Mouse (Mus musculus) liver, embryonic 16.5 days (tissue): ENCODE data around the gene Borcs6. TPM values are rescaled to one million over a fixed set of nuclear protein-coding genes. Genes with fewer than 3 reads are reported as not detected.
"Not testable (repeated sequence)": the region's sequence is repeated elsewhere in the genome, so short reads cannot be mapped to it uniquely, and the experiment has no call there.

ENCODE experiments used
- ATAC-seq: fragments of 200-750 bp; cut with Nextera tagmentation; 2 replicates; pipeline ENCODE4 v1.8.0; 2017; ENCODE audit warnings: low read depth, mild to moderate bottlenecking, moderate number of reproducible peaks, moderate library complexity
- H3K27ac ChIP-seq: fragments of 300-500 bp; sonication (generic); 2 replicates; pipeline ENCODE4 v1.5.1; 2014; ENCODE audit warnings: mild to moderate bottlenecking, low read length
- H3K27me3 ChIP-seq: fragments of 300-500 bp; sonication (generic); 2 replicates; pipeline ENCODE4 v1.6.1; 2014; ENCODE audit warnings: low read depth, low read length, mixed read lengths; ENCODE audit not compliant: control insufficient read depth, insufficient read depth
- H3K36me3 ChIP-seq: fragments of 300-500 bp; sonication (generic); 2 replicates; pipeline ENCODE4 v1.6.1; 2014; ENCODE audit warnings: mild to moderate bottlenecking; ENCODE audit not compliant: control insufficient read depth, insufficient read depth
- H3K4me1 ChIP-seq: fragments of 300-500 bp; sonication (generic); 2 replicates; pipeline ENCODE4 v1.6.1; 2014; ENCODE audit warnings: low read depth, low read length, mixed read lengths; ENCODE audit not compliant: control insufficient read depth
- H3K4me2 ChIP-seq: fragments of 300-500 bp; sonication (generic); 2 replicates; pipeline ENCODE4 v1.6.1; 2014; ENCODE audit warnings: low read depth, low read length, mixed read lengths
- H3K4me3 ChIP-seq: fragments of 300-500 bp; sonication (generic); 2 replicates; pipeline ENCODE4 v1.5.1; 2014; ENCODE audit warnings: low read depth, mild to moderate bottlenecking, low read length
- H3K9ac ChIP-seq: fragments of 300-500 bp; sonication (generic); 2 replicates; pipeline ENCODE4 v1.6.1; 2014; ENCODE audit warnings: low read depth, low read length
- H3K9me3 ChIP-seq: fragments of 300-500 bp; sonication (generic); replicated peaks from 2 replicates; pipeline ENCODE4 v1.6.1; 2016; ENCODE audit warnings: low read length; ENCODE audit not compliant: control insufficient read depth
- WGBS: fragments of 180-500 bp; shearing (Covaris S2); extraction: QIAGEN DNeasy Blood & Tissue Kit; methylation state at CpG from one replicate; pipeline ENCODE4 v1.1.7; 2014; ENCODE audit not compliant: insufficient replicate concordance; 5-methylcytosine and 5-hydroxymethylcytosine counted together
- polyA plus RNA-seq: library from polyadenylated mRNA; unstranded; fragments of >200 nt; fragmentation: Nextera tagmentation; extraction: Ambion mirVana; gene quantifications from 2 replicates; pipeline ENCODE4 v1.2.1, GENCODE M21; 2015

Borcs6 gene
- polyA plus RNA-seq, 1 experiment from 2014 or later = 3.6 TPM

GRCm38 (mm10) chr11:69088103-69088855 is 28.8 kb downstream of the Borcs6 start, which contains the start of gene Vamp2:
Gene Vamp2, plus strand, starts transcription at chr11:69088490.
- peak within 1 kb of the TSS; percentile 100 for H3K4me3 ChIP-seq
- no peaks in the 10 kb centered on the region for H3K9me3 ChIP-seq
- peak within 1 kb of the TSS; percentile 97 for H3K4me2 ChIP-seq
- peak within 1 kb of the TSS; percentile 100 for H3K9ac ChIP-seq
- under 1% methylated on average over 61 of the region's 67 CpGs for WGBS
- peak within 1 kb of the TSS; percentile 95 for H3K27ac ChIP-seq
- peak; percentile 74 for ATAC-seq
- H3K4me1 ChIP-seq = peaks cover 35% of the 10 kb centered on the region
- H3K27me3 ChIP-seq = no peaks in the 10 kb centered on the region
- peaks cover 10% of the 10 kb centered on the region for H3K36me3 ChIP-seq

GRCm38 (mm10) chr11:69088856-69089615 is 29.5 kb downstream of the Borcs6 start:
- Histone ChIP-seq H3K27ac (peak overlapping the region; percentile 95), H3K4me1 (peaks cover 35% of the 10 kb centered on the region), H3K4me3 (peak overlapping the region; percentile 100), H3K9me3 (no peaks in the 10 kb centered on the region), H3K36me3 (peaks cover 10% of the 10 kb centered on the region), H3K9ac (peak overlapping the region; percentile 100), H3K27me3 (no peaks in the 10 kb centered on the region), H3K4me2 (peak overlapping the region; percentile 97)
- 4% methylated on average over 25 of the region's 25 CpGs for WGBS
- ATAC-seq = peak; percentile 82

- Histone ChIP-seq H3K27ac (peak overlapping the region; percentile 95), H3K36me3 (peaks cover 10% of the 10 kb centered on the region), H3K4me1 (peaks cover 39% of the 10 kb centered on the region), H3K9me3 (no peaks in the 10 kb centered on the region), H3K4me2 (peak overlapping the region; percentile 97), H3K27me3 (no peaks in the 10 kb centered on the region), H3K4me3 (peak overlapping the region; percentile 100), H3K9ac (peak overlapping the region; percentile 100)
- ATAC-seq = no peak
- WGBS = 80% methylated on average over 12 of the region's 12 CpGs
Measured at GRCm38 (mm10) chr11:69089616-69090290, 30.2 kb downstream of the Borcs6 start.

- Histone ChIP-seq H3K4me2 (no peak overlapping the region), H3K9me3 (no peaks in the 10 kb centered on the region), H3K4me1 (peaks cover 42% of the 10 kb centered on the region), H3K4me3 (no peak overlapping the region), H3K27ac (no peak overlapping the region), H3K9ac (peak overlapping the region; percentile 100; the same call in 1 of the 2 replicates), H3K27me3 (no peaks in the 10 kb centered on the region), H3K36me3 (peaks cover 10% of the 10 kb centered on the region)
- WGBS = 64% methylated on average over 6 of the region's 6 CpGs
- ATAC-seq = no peak
Measured at GRCm38 (mm10) chr11:69090367-69090766, 30.9 kb downstream of the Borcs6 start.

GRCm38 (mm10) chr11:69091566-69092385 is 32.3 kb downstream of the Borcs6 start:
- no peak overlapping the region for H3K4me2 ChIP-seq
- no peak overlapping the region for H3K9ac ChIP-seq
- peaks cover 10% of the 10 kb centered on the region for H3K36me3 ChIP-seq
- no peaks in the 10 kb centered on the region for H3K27me3 ChIP-seq
- WGBS = 56% methylated on average over 7 of the region's 7 CpGs
- no peak for ATAC-seq
- no peak overlapping the region for H3K4me3 ChIP-seq
- no peak overlapping the region for H3K27ac ChIP-seq
- H3K9me3 ChIP-seq = no peaks in the 10 kb centered on the region
- H3K4me1 ChIP-seq = peaks cover 55% of the 10 kb centered on the region

- no peak for ATAC-seq
- no peak overlapping the region for H3K4me3 ChIP-seq
- no peaks in the 10 kb centered on the region for H3K9me3 ChIP-seq
- no peaks in the 10 kb centered on the region for H3K27me3 ChIP-seq
- no peak overlapping the region for H3K27ac ChIP-seq
- WGBS = 1% methylated on average over 3 of the region's 3 CpGs
- H3K4me2 ChIP-seq = no peak overlapping the region
- H3K36me3 ChIP-seq = peaks cover 10% of the 10 kb centered on the region
- H3K4me1 ChIP-seq = peaks cover 60% of the 10 kb centered on the region
- H3K9ac ChIP-seq = no peak overlapping the region
Measured at GRCm38 (mm10) chr11:69092386-69092751, 32.9 kb downstream of the Borcs6 start.

GRCm38 (mm10) chr11:69092871-69093270 is 33.4 kb downstream of the Borcs6 start:
- Histone ChIP-seq H3K9ac (no peak overlapping the region), H3K27me3 (no peaks in the 10 kb centered on the region), H3K27ac (0 out of 2 replicates have a peak overlapping the region, but pooled peaks have one; percentile 4), H3K4me1 (peaks cover 61% of the 10 kb centered on the region), H3K4me3 (no peak overlapping the region), H3K9me3 (no peaks in the 10 kb centered on the region), H3K4me2 (no peak overlapping the region), H3K36me3 (peaks cover 10% of the 10 kb centered on the region)
- ATAC-seq = no peak
- WGBS = 67% methylated on average over 4 of the region's 4 CpGs

- not testable (repeated sequence) for ATAC-seq, H3K9me3 ChIP-seq, H3K9ac ChIP-seq, H3K4me2 ChIP-seq, H3K4me3 ChIP-seq, H3K27ac ChIP-seq, H3K27me3 ChIP-seq
- H3K4me1 ChIP-seq = peaks cover 65% of the 10 kb centered on the region
- WGBS = 81% methylated on average over 7 of the region's 7 CpGs
- H3K36me3 ChIP-seq = peaks cover 10% of the 10 kb centered on the region
Measured at GRCm38 (mm10) chr11:69093856-69094255, 34.3 kb downstream of the Borcs6 start.
